Mouse (Mus musculus): ENCODE measurements around the gene Cpne4.

DNA sequence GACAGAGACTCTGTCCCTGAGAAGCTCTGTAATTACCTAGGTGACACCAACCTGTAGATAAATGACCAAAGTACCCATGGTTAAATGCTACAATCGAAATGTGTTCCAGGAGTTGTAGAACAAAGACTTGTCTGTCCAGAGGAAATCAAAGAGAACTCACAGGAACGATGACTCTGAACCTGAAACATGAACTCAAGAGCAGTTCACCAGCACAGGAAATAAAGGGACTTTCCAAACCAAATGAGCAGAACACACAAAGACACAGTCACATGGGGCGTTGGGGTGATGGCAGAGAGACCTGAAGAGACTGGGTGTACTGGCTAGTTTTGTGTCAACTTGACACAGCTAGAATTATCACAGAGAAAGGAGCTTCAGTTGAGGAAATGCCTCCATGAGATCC, 329.9 kb downstream of the Cpne4 start:
- TF ChIP-seq CTCF (IDR thresholded peaks at IDR 0.05; ENCODE audit: low read depth) (no peak), EP300 (IDR thresholded peaks at IDR 0.05; ENCODE audit: low read depth) (no peak)
